Mouse (Mus musculus) intestine, embryonic 15.5 days (tissue): ENCODE results near the gene Rtn2. TPM values are rescaled to one million over a fixed set of nuclear protein-coding genes. Genes with fewer than 3 reads are reported as not detected.
"Not testable (repeated sequence)": the region's sequence is repeated elsewhere in the genome, so short reads cannot be mapped to it uniquely, and the experiment has no call there.

ENCODE experiments used
- ATAC-seq: fragments of 200-750 bp; cut with Nextera tagmentation; 2 replicates; pipeline ENCODE4 v1.8.0; 2017; ENCODE audit warnings: moderate TSS enrichment, moderate library complexity
- H3K27ac ChIP-seq: fragments of 300-500 bp; sonication (generic); 2 replicates; pipeline ENCODE4 v1.5.1; 2015; ENCODE audit warnings: mild to moderate bottlenecking, inconsistent platforms
- H3K27me3 ChIP-seq: fragments of 300-500 bp; sonication (generic); replicated peaks from 2 replicates; pipeline ENCODE4 v1.6.1; 2015; ENCODE audit warnings: inconsistent platforms
- H3K36me3 ChIP-seq: fragments of 300-500 bp; sonication (generic); 2 replicates; pipeline ENCODE4 v1.6.1; 2015; ENCODE audit warnings: inconsistent platforms
- H3K4me1 ChIP-seq: fragments of 300-500 bp; sonication (generic); replicated peaks from 2 replicates; pipeline ENCODE4 v1.6.1; 2015; ENCODE audit warnings: inconsistent platforms
- H3K4me2 ChIP-seq: fragments of 300-500 bp; sonication (generic); replicated peaks from 2 replicates; pipeline ENCODE4 v1.6.1; 2015; ENCODE audit warnings: mild to moderate bottlenecking, inconsistent platforms
- H3K4me3 ChIP-seq: fragments of 300-500 bp; sonication (generic); replicated peaks from 2 replicates; pipeline ENCODE4 v1.5.1; 2015; ENCODE audit warnings: inconsistent platforms
- H3K9ac ChIP-seq: fragments of 300-500 bp; sonication (generic); 2 replicates; pipeline ENCODE4 v1.6.1; 2015; ENCODE audit warnings: inconsistent platforms
- H3K9me3 ChIP-seq: fragments of 300-500 bp; sonication (generic); 2 replicates; pipeline ENCODE4 v1.6.1; 2016; ENCODE audit warnings: inconsistent platforms
- WGBS: fragments of 180-500 bp; shearing (Covaris S2); methylation state at CpG from one replicate; pipeline ENCODE4 v1.1.7; 2015; 5-methylcytosine and 5-hydroxymethylcytosine counted together
- polyA plus RNA-seq: library from polyadenylated mRNA; unstranded; fragments of >200 nt; fragmentation: Nextera tagmentation; extraction: Ambion mirVana; gene quantifications from 2 replicates; pipeline ENCODE4 v1.2.1, GENCODE M21; 2015

Rtn2 gene
- polyA plus RNA-seq, 1 experiment from 2014 or later = 11.3 TPM

DNA sequence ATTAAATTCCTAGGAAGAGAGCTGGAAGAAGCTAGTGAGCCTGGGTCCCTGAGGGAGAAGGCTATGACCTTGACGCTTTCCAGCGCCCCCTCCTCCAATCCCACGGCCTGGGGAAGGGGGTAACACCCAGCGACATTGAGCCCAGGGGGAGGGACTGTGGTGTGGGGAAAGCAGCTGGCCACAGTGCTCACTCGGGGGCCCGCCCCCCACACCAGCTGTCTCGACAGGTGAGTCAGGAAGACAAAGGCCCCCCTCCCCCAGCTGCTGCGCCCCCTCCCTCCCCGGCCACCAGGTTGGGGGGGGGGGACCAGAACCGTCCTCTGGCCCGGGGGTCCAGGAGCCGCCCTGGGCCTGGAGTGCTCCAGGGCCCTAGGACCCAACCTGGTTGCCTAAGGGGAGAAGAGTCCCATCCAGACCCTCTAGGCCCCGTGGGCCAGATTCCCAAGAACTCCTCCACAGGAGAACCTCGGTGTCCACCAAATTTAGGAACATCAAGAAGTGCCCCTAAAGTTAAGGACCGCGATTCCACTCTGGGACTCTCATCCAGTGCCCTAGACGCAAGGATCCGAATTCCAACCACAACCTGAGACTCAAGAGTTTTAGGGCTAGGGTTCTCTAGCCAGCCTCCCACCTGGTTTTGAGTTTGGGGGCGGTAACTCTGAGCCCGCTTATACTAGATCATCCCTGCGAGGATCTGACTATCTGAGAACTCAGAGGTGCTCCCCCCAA lies 11.8 kb upstream of the Rtn2 start:
- Histone ChIP-seq H3K4me1 (peaks cover 35% of the 10 kb centered on the region), H3K27me3 (no peaks in the 10 kb centered on the region), H3K4me2 (peak overlapping the region; percentile 93), H3K9me3 (no peaks in the 10 kb centered on the region), H3K9ac (peak overlapping the region; percentile 96), H3K27ac (peak overlapping the region; percentile 98), H3K4me3 (peak overlapping the region; percentile 99), H3K36me3 (no peaks in the 10 kb centered on the region)
- WGBS = under 1% methylated on average over 21 of the region's 21 CpGs
- ATAC-seq = no peak

DNA sequence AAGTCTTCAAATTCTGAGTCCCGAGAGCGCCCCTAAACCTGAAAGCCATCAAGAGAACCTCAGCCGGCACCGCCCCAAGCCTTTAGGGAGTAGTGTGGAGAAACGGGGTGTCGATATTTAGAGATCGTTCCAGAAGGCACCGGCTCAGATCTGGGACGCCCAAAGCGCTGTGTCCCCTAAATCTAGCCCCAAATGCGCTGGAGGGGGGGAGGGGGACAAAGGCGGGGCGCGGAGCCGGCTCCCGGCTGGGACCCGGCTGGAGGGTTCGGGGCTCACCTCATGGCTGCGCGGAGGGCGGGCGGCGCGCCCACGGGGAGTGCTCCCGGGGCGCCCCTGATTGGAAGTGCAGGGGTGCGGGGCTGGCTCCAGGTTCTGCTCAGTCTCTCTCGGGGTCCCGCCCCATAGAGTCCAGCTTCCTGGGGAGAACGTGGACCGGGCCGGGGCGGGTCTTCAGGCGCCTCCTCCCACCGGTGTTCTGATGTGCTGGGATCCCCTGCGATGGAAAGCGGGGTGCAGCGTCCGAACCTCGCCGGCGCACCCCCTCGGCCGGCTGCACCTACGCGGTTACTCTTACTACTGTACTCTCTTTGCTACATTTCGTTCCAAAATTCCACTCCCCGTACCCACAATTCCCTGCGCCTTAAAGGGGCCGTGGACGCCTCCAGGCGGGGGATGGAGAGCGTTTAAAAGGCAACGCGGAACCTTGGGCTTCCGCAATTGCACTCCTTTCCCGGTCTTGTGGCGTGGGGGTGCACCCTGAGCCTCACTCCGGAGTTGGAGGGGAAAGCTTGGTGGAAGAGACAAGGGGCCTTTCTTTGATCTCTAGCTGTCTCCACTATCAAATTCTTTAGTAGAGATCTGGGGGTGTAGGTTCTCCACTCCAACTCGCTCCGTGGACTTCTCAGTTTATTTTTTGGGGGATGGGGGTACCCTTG lies 10.9 kb upstream of the Rtn2 start, which contains the start of gene Vasp:
Vasp (minus strand) TSS at position 580 of the 935 bp plus-strand sequence.
- WGBS = under 1% methylated on average over 62 of the region's 62 CpGs
- Histone ChIP-seq H3K4me1 (peaks cover 27% of the 10 kb centered on the region), H3K4me3 (peak within 1 kb of the TSS; percentile 99), H3K36me3 (no peaks in the 10 kb centered on the region), H3K9me3 (no peaks in the 10 kb centered on the region), H3K9ac (peak within 1 kb of the TSS; percentile 96), H3K27me3 (no peaks in the 10 kb centered on the region), H3K4me2 (peak within 1 kb of the TSS; percentile 93), H3K27ac (peak within 1 kb of the TSS; percentile 98)
- peak; percentile 72 for ATAC-seq

DNA sequence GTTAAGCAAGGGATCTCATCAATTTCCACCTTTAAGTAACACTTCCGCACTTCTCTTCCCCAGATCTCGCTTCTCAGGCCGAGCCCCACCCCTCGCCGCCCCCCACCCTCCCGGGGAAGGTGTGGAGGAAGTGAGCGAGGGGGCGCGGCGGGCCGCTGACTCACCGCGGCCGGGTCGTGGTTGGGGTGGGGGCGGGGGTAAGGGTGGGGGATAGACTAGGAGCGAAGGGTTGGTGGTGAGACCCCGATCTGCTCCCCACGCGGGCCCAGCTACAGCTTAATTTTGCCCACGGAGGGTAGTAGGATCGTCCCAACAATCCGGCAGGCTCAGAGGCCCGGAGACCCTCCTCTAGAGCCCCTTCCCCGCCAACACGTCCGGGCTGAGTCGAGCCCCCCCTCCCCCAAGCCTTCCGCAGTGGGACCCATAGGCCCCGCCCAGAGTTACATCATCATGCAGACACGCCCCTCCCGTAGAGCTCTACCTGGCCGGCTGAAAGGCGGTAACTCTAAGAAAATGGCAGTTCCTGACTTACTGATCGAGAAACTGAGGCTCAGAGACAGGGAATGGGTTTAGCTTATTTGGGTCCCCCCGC lies 10.2 kb upstream of the Rtn2 start:
- Histone ChIP-seq H3K4me3 (peak overlapping the region; percentile 99), H3K4me1 (peaks cover 21% of the 10 kb centered on the region), H3K9ac (peak overlapping the region; percentile 96), H3K36me3 (no peaks in the 10 kb centered on the region), H3K9me3 (no peaks in the 10 kb centered on the region), H3K4me2 (peak overlapping the region; percentile 93), H3K27me3 (no peaks in the 10 kb centered on the region), H3K27ac (peak overlapping the region; percentile 98)
- WGBS = under 1% methylated on average over 36 of the region's 36 CpGs
- peak; percentile 81 for ATAC-seq

DNA sequence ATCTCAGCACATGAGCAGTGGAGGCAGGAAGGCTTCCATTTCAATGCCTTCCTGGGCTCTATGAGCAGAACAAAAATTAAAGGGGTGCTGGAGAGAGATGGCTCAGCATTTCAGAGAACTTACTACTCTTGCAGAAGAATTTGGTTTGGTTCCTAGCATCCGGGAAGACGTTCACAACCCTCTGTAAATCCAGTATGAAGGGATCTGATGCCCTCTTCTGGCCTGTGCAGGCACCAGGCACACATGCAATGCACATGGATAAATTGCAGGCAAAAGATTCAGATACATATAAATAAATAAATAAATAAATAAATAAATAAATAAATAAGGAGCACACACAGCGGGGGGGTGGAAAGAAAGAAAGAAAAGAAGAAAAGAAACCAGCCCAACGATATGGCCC lies 6.2 kb upstream of the Rtn2 start:
- Histone ChIP-seq H3K4me1 (peaks cover 6% of the 10 kb centered on the region; the same call in 1 of the 2 replicates), H3K27ac (no peak overlapping the region), H3K9ac (no peak overlapping the region), H3K4me2 (no peak overlapping the region), H3K9me3 (no peaks in the 10 kb centered on the region), H3K36me3 (no peaks in the 10 kb centered on the region), H3K4me3 (no peak overlapping the region), H3K27me3 (peaks cover 36% of the 10 kb centered on the region)
- 53% methylated on average over 4 of the region's 4 CpGs for WGBS
- ATAC-seq = no peak

DNA sequence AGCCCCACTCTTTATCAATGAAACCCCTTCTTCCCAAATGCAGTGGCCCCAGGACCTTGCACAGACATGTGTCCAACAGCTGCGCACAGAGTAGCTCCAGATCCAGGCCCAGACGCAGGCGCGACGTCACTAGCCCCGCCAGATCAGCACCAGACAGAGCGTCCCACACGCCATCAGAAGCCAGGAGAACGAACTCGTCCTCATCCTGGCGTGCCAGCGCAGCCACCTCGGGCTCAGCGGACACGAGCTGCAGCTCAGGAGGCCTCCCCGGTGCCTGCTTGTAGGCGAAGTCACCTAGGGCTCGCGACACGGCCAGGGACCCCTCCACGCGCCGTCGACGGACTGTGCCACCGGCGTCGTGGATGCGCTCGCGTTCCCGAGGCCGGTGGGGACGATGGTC lies 3.4 kb upstream of the Rtn2 start:
- ATAC-seq = no peak
- 2% methylated on average over 34 of the region's 34 CpGs for whole genome bisulfite sequencing
- H3K9me3 ChIP-seq = no peaks in the 10 kb centered on the region
- peaks cover 46% of the 10 kb centered on the region for H3K27me3 ChIP-seq
- peaks cover 12% of the 10 kb centered on the region for H3K4me1 ChIP-seq
- no peak overlapping the region for H3K9ac ChIP-seq
- peak overlapping the region; percentile 61 for H3K4me2 ChIP-seq
- H3K4me3 ChIP-seq = peak overlapping the region; percentile 28
- H3K27ac ChIP-seq = no peak overlapping the region
- no peaks in the 10 kb centered on the region for H3K36me3 ChIP-seq

DNA sequence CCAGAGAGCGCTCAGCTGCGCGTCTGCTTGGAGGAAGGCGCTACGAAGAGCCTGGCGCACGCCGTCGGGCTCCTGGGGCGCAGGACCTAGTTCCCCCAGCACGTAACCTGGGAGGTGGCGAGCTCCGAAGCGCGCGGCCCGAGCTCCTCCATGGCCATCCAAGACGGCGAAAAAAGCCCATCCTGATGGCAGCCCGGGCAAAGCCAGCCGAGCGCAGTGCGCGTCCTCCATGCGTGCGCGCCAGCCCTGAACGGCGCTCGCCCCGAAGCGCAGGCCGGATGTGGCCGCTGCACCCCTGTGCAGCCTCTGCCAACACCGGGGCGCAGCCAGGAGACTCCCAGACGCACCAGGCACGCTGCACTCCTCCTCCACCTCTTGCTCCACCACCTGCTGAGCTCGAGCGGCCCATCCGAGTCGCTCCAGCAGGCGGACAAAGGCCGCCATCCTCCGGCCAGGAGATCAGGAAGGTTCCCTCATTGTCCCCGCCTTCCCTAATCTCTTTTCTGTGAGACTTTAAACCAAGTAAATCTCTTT lies 2.8 kb upstream of the Rtn2 start, which contains the start of gene Ppm1n:
Ppm1n (minus strand) TSS at position 484 of the 534 bp plus-strand sequence.
- Histone ChIP-seq H3K36me3 (no peaks in the 10 kb centered on the region), H3K4me2 (peak within 1 kb of the TSS; percentile 61), H3K27me3 (peaks cover 46% of the 10 kb centered on the region), H3K4me3 (peak within 1 kb of the TSS; percentile 28), H3K9me3 (no peaks in the 10 kb centered on the region), H3K4me1 (peaks cover 12% of the 10 kb centered on the region), H3K27ac (no peak within 1 kb of the TSS), H3K9ac (no peak within 1 kb of the TSS)
- WGBS = under 1% methylated on average over 46 of the region's 46 CpGs
- ATAC-seq = no peak

DNA sequence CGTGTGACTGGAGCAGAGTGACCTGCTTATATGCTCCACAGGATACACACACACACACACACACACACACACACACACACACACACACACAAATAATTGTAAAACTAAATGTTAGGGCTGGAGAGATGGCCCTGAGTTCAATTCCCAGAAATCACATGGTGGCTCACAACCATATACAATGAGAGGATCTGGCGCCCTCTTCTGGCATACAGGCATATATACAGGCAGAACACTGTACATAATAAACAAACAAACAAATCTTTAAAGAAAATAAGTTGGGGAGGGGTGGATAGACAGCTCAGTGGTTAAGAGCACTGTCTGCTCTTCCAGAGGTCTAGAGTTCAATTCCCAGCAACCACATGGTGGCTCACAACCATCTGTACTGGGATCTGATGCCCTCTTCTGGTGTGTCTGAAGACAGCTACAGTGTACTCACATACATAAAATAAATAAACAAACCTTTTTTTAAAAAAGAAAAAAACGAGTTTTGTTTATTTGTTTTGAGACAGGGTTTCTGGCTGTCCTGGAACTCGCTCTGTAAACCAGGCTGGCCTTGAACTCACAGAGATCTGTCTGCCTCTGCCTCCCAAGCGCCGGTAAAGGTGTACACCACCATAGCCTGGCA lies 632 bp upstream of the Rtn2 start:
- Histone ChIP-seq H3K27me3 (peaks cover 46% of the 10 kb centered on the region), H3K4me1 (peaks cover 12% of the 10 kb centered on the region), H3K4me2 (peak overlapping the region; percentile 100)
- 32% methylated on average over 6 of the region's 6 CpGs for WGBS
- not testable (repeated sequence) for H3K36me3 ChIP-seq, H3K9me3 ChIP-seq, H3K9ac ChIP-seq, H3K27ac ChIP-seq, H3K4me3 ChIP-seq
- peak; percentile 5; the same call in 1 of the 2 replicates for ATAC-seq

DNA sequence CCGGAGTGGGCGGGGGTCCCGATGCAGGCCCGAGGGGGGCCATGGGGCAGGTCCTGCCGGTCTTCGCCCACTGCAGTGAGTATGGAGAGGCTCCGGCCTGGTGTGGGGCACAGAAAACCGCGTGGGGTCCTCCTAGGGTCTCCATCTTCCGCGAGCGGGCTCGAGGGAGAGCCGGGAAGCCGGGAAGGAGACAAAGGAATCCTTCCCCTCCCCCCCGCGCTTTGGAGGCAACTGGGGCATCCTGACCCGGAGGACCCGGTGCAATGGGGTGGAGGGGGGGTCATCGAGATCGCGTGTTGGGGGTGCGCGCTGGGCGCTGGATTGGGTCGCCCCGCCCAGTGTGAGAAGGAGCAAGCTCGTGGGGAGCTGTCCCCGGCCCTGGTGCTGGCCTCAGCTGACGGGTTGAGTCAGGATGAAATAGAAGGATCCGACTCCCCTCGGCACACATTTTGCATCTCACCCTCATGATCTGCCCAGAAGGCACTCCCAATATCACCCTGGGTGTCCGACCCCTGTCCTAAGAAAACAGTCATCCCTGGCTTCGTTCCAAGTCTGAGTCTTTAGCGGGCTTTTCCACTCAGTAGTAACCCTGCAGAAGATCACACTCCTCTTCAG lies 474 bp downstream of the Rtn2 start:
- WGBS = 1% methylated on average over 35 of the region's 35 CpGs
- Histone ChIP-seq H3K4me3 (peak overlapping the region; percentile 56), H3K4me2 (peak overlapping the region; percentile 100), H3K9me3 (no peaks in the 10 kb centered on the region), H3K36me3 (no peaks in the 10 kb centered on the region), H3K27me3 (peaks cover 41% of the 10 kb centered on the region), H3K9ac (peak overlapping the region; percentile 43), H3K27ac (no peak overlapping the region), H3K4me1 (peaks cover 12% of the 10 kb centered on the region)
- ATAC-seq = peak; percentile 77

DNA sequence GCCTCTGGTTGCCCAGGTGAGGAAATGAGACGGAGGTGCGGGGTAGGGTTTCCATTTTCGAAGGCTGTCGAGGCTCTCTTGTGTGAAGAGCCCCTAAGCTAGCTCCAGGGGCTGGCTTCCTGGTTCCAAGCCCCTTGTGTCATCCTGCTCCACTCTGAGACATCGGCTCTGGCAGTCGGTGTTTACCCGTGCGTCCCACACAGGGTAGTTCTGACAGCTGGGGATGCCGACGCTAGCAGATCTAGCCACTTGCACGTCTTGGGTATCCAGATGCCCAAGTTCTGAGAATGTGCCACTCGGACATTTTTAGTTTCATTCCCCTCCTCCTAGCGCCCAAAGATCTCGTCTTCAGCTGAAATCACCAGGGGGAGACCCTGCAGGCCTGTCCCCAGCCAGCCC lies 981 bp downstream of the Rtn2 start:
- H3K27me3 ChIP-seq = peaks cover 36% of the 10 kb centered on the region
- ATAC-seq = no peak
- peak overlapping the region; percentile 100 for H3K4me2 ChIP-seq

DNA sequence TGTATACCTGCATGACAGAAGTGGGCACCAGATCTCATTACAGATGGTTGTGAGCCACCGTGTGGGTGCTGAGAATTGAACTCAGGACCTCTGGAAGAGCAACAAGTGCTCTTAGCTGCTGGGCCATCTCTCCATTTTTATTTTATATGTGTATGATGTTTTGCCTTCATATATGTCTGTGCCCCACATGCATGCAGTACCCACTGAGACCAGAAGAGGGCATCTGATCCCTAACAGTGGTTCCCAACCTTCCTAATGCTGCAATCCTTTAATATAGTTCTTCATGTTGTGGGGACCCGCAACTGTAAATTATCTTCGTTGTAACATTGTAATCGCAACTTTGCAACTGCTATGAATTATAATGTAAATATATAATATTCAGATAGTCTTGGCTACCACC lies 2.3 kb downstream of the Rtn2 start:
- H3K4me1 ChIP-seq = peaks cover 6% of the 10 kb centered on the region
- H3K4me3 ChIP-seq = no peak overlapping the region
- WGBS = 26% methylated on average over 4 of the region's 4 CpGs
- H3K27me3 ChIP-seq = peaks cover 22% of the 10 kb centered on the region
- no peak overlapping the region for H3K27ac ChIP-seq
- no peak overlapping the region for H3K9ac ChIP-seq
- no peaks in the 10 kb centered on the region for H3K36me3 ChIP-seq
- no peak for ATAC-seq
- H3K4me2 ChIP-seq = no peak overlapping the region
- H3K9me3 ChIP-seq = no peaks in the 10 kb centered on the region

More for the DNA sequence above, 981 bp downstream of the Rtn2 start:
- Histone ChIP-seq H3K9me3 (no peaks in the 10 kb centered on the region), H3K36me3 (no peaks in the 10 kb centered on the region), H3K4me3 (peak overlapping the region; percentile 56), H3K4me1 (peaks cover 12% of the 10 kb centered on the region), H3K27ac (no peak overlapping the region), H3K9ac (no peak overlapping the region)
- WGBS = 39% methylated on average over 14 of the region's 14 CpGs

DNA sequence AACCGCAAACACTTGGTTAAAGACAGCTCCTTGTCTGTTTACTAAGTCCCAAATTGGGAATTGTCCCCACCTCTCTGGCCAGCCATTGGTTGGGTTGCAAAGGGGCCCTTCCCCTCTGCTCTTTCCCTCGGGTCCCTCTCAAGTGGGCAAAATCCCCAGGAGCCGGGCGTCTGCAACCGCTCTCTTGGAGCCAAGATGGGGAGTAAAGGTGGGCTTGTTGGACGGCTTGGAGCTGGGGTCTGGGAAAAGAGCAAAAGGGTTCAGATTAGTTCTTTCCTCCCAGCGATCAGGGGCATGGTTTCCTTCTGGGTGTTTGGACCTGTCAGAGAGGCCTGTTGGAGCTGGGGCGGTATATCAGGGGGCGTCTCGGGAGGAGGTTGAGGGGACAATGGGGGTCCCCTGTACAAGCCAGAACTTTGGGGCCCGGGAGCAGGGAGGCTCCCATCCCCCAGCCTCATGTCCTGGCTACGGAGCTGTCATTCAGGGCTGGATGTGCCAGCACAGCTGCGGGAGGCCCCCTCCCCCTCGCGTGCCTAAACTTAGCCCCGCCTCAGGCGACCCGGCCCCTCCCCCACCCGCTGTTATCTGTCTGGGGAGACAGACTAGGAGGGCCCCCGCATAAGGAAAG lies 8.7 kb downstream of the Rtn2 start:
- ATAC-seq = peak; percentile 57
- 0 out of 2 replicates have a peak overlapping the region, but pooled peaks have one; percentile 48 for H3K27ac ChIP-seq
- H3K27me3 ChIP-seq = no peaks in the 10 kb centered on the region
- peaks cover 9% of the 10 kb centered on the region for H3K4me1 ChIP-seq
- H3K4me3 ChIP-seq = peak overlapping the region; percentile 41
- WGBS = 2% methylated on average over 20 of the region's 20 CpGs
- no peaks in the 10 kb centered on the region for H3K9me3 ChIP-seq
- peak overlapping the region; percentile 68 for H3K4me2 ChIP-seq
- H3K36me3 ChIP-seq = no peaks in the 10 kb centered on the region
- H3K9ac ChIP-seq = peak overlapping the region; percentile 47
